Mouse (Mus musculus) heart, postnatal 0 days (tissue): ENCODE data around the gene Hoxd4.

Experiments used
- CTCF ChIP-seq: IDR thresholded peaks from 2 replicates; pipeline ENCODE4 v1.5.1; 2016; ENCODE audit warnings: antibody characterized with exemption, control low read depth, low read depth
- EP300 ChIP-seq: IDR thresholded peaks from 2 replicates; pipeline ENCODE4 v1.6.1; 2016; ENCODE audit warnings: antibody characterized with exemption, low read depth

DNA sequence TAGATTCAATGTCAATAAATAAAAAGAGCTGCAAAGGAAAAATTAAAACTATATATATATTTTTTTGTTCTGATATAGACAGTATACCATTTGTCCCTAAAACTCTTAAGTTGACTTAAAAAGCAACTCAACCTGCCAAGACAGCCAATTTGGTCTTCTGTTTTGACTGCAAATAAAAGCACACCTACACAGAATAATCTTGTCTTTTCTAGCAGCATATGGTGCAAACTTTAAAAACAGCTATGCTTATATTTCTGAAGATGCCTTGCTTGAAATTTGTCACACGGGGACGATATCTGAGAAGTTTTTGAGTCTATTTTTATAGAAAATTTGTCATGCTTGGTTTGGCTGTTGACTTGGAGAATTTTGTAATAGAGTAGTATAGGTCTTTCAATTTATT lies 62.6 kb downstream of the Hoxd4 start:
- no peak for TF ChIP-seq CTCF
- TF ChIP-seq EP300: no peak
